Mouse (Mus musculus) limb, embryonic 12.5 days (tissue): Measurements from ENCODE around the gene Elmo1. TPM values are rescaled to one million over a fixed set of nuclear protein-coding genes. Genes with fewer than 3 reads are reported as not detected.
A peak's percentile ranks its signal among the peaks of the same experiment; 100 is the strongest.

Source experiments
- ATAC-seq: fragments of 200-750 bp; cut with Nextera tagmentation; 2 replicates; pipeline ENCODE4 v1.8.0; 2017; ENCODE audit warnings: low read depth, moderate TSS enrichment; ENCODE audit not compliant: insufficient number of reproducible peaks, insufficient read depth, low FRiP score, low TSS enrichment
- H3K27ac ChIP-seq: fragments of 300-500 bp; sonication (generic); 2 replicates; pipeline ENCODE4 v1.5.1; 2016; ENCODE audit warnings: mild to moderate bottlenecking, moderate library complexity
- H3K27me3 ChIP-seq: fragments of 300-500 bp; sonication (generic); 2 replicates; pipeline ENCODE4 v1.6.1; 2016; ENCODE audit warnings: mild to moderate bottlenecking, moderate library complexity
- H3K36me3 ChIP-seq: fragments of 300-500 bp; sonication (generic); 2 replicates; pipeline ENCODE4 v1.6.1; 2016; ENCODE audit warnings: mild to moderate bottlenecking, moderate library complexity
- H3K4me1 ChIP-seq: fragments of 300-500 bp; sonication (generic); replicated peaks from 2 replicates; pipeline ENCODE4 v1.6.1; 2016
- H3K4me2 ChIP-seq: fragments of 300-500 bp; sonication (generic); 2 replicates; pipeline ENCODE4 v1.6.1; 2016; ENCODE audit warnings: mild to moderate bottlenecking, moderate library complexity
- H3K4me3 ChIP-seq: fragments of 300-500 bp; sonication (generic); replicated peaks from 2 replicates; pipeline ENCODE4 v1.5.1; 2016; ENCODE audit warnings: mild to moderate bottlenecking
- H3K9ac ChIP-seq: fragments of 300-500 bp; sonication (generic); replicated peaks from 2 replicates; pipeline ENCODE4 v1.6.1; 2016; ENCODE audit warnings: mild to moderate bottlenecking, moderate library complexity
- H3K9me3 ChIP-seq: fragments of 300-500 bp; sonication (generic); 2 replicates; pipeline ENCODE4 v1.6.1; 2016; ENCODE audit warnings: mild to moderate bottlenecking, moderate library complexity
- WGBS: fragments of 180-500 bp; shearing (Covaris S2); methylation state at CpG from one replicate; pipeline ENCODE4 v1.1.7; 2016; 5-methylcytosine and 5-hydroxymethylcytosine counted together
- polyA plus RNA-seq: library from polyadenylated mRNA; unstranded; fragments of >200 nt; fragmentation: Nextera tagmentation; extraction: Ambion mirVana; gene quantifications from 2 replicates; pipeline ENCODE4 v1.2.1, GENCODE M21; 2016

Gene Elmo1
- polyA plus RNA-seq, 1 experiment from 2014 or later: 8.3 TPM

DNA sequence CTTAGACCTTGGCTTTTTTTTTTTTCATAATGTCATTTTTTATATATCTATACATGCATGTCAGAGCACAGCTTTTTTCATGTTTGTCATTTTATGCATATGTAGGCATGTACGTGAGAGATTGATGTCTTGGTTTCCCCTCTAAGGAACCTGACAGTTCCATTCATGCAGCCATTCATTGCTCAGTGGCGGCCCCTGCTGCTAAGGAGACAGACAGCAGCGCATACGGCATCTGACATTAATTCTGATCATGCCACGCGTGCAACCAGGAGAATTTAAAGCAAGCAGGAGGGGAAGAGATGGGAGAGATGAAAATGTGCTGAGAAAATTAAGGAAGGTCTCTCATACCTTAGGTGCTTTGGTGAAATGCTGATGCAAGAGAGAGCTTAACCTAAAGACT lies 381.3 kb downstream of the Elmo1 start:
- Histone ChIP-seq H3K4me3 (no peak overlapping the region), H3K9me3 (no peaks in the 10 kb centered on the region), H3K4me2 (0 out of 2 replicates have a peak overlapping the region, but pooled peaks have one; percentile 10), H3K27ac (no peak overlapping the region), H3K27me3 (0 out of 2 replicates have a peak, but pooled peaks cover 8% of the 10 kb centered on the region), H3K36me3 (no peaks in the 10 kb centered on the region), H3K9ac (no peak overlapping the region), H3K4me1 (no peaks in the 10 kb centered on the region)
- 9% methylated on average over 6 of the region's 6 CpGs for WGBS
- no peak for ATAC-seq

DNA sequence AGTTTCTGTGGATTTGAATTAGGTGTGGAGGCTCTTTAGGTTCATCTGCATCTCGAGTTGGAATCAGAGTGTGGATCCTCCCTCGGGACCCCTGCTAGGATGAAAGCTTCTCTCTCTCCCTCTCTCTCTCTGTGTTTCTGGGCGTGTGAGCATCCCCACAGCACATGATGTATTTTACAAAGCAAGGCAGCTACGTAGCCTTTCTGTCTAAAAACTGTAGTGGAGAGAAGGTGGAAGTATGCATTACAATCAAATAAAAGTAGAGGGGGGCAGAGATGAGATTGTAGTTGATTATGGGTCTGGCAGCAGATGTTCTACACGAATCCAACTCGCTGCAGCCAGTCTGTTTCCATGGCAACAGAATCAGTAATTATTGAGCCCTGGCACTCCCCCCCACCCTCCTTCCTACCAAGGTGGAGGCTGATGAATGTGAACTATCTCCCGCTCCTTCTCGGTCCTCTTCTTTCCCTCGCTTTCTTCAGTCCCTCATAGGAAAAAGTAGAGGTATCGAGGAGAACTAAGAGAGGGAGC lies 382.0 kb downstream of the Elmo1 start:
- no peak overlapping the region for H3K27ac ChIP-seq
- no peak overlapping the region for H3K9ac ChIP-seq
- 0 out of 2 replicates have a peak overlapping the region, but pooled peaks have one; percentile 10 for H3K4me2 ChIP-seq
- H3K9me3 ChIP-seq: no peaks in the 10 kb centered on the region
- no peaks in the 10 kb centered on the region for H3K4me1 ChIP-seq
- no peak overlapping the region for H3K4me3 ChIP-seq
- H3K36me3 ChIP-seq: no peaks in the 10 kb centered on the region
- no peak for ATAC-seq
- 0 out of 2 replicates have a peak, but pooled peaks cover 8% of the 10 kb centered on the region for H3K27me3 ChIP-seq
- 39% methylated on average over 10 of the region's 10 CpGs for WGBS

DNA sequence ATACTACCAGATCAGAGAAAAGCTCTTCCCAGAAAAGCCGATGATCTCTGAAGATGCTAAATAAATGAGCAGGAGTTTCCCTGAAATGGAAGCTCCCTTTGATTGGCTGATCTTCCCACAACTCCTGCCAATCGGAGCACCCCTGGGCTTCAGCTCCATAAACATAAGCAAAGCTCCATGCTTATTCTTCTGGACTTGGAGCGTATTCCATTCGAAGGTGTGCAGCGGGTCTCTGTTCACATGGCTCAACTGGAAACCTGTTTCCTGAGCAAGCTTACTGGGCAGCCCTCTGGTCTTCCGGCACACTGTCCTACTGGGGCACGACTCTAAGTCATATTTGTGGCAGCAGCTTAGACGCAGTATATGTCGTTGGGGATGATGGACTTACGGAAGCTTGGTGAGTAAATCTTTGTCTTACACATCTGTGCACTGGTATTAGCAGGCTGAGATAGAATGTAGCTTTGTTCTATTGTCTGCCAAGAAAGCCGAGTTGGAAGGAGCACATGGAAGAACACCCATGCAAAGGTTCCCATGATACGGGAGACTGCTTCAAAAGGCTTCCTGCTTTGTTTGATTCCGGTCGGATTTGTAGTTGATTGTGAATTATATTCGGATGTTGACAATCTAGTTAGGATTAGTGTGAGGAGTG lies 382.6 kb downstream of the Elmo1 start:
- H3K4me2 ChIP-seq: no peak overlapping the region
- no peaks in the 10 kb centered on the region for H3K9me3 ChIP-seq
- no peaks in the 10 kb centered on the region for H3K4me1 ChIP-seq
- H3K27me3 ChIP-seq: 0 out of 2 replicates have a peak, but pooled peaks cover 8% of the 10 kb centered on the region
- no peak overlapping the region for H3K27ac ChIP-seq
- H3K9ac ChIP-seq: no peak overlapping the region
- no peaks in the 10 kb centered on the region for H3K36me3 ChIP-seq
- no peak for ATAC-seq
- no peak overlapping the region for H3K4me3 ChIP-seq
- 82% methylated on average over 15 of the region's 15 CpGs for WGBS

DNA sequence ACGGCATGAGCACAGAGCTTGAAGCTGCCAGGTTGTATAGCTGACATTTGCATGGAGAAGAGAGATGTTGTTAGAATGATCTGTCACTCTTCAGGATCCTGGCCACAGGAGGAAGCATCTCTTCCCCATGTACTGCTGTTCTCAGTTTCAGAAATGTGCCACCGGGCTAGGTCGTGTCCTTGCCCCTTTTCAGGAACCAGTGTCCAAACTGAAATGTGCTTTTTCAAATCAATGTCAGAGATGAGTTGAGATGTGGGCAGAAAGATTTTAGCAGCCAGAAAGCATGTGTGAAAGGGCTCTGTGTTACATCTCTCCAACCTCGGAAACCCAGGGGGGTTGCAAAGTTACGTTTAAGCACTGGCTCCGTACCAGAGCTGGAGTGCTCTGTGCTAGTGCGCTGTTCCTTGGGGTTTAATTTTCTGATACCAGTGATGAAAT lies 383.3 kb downstream of the Elmo1 start:
- ATAC-seq: no peak
- H3K27me3 ChIP-seq: 0 out of 2 replicates have a peak, but pooled peaks cover 8% of the 10 kb centered on the region
- WGBS: 75% methylated on average over 7 of the region's 7 CpGs
- no peak overlapping the region for H3K27ac ChIP-seq
- H3K9ac ChIP-seq: no peak overlapping the region
- no peaks in the 10 kb centered on the region for H3K36me3 ChIP-seq
- no peaks in the 10 kb centered on the region for H3K4me1 ChIP-seq
- no peak overlapping the region for H3K4me3 ChIP-seq
- H3K4me2 ChIP-seq: no peak overlapping the region
- no peaks in the 10 kb centered on the region for H3K9me3 ChIP-seq

DNA sequence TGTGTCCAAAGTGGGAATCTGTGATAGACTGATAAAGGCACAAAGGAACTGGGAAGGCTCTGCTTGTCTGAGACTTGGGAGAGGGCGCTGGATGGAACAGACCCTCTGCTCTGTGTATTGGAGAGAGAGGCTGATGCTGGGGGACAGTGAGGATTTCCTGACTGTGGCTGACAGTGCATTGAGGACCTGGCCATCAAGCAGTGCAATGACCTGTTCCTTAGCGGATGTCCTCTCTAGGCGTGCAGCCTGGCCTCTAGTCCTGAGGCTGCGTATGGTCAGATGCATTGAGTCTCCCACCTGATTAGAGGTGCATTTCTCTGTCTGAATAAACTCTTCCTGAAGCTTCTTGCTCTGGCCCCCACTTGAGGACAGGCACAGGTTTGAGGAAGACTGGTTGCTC lies 384.2 kb downstream of the Elmo1 start:
- ATAC-seq: no peak
- no peak overlapping the region for H3K9ac ChIP-seq
- H3K27me3 ChIP-seq: 0 out of 2 replicates have a peak, but pooled peaks cover 8% of the 10 kb centered on the region
- no peaks in the 10 kb centered on the region for H3K36me3 ChIP-seq
- H3K4me1 ChIP-seq: no peaks in the 10 kb centered on the region
- no peak overlapping the region for H3K4me2 ChIP-seq
- no peak overlapping the region for H3K27ac ChIP-seq
- H3K4me3 ChIP-seq: no peak overlapping the region
- 87% methylated on average over 4 of the region's 4 CpGs for WGBS
- no peaks in the 10 kb centered on the region for H3K9me3 ChIP-seq

DNA sequence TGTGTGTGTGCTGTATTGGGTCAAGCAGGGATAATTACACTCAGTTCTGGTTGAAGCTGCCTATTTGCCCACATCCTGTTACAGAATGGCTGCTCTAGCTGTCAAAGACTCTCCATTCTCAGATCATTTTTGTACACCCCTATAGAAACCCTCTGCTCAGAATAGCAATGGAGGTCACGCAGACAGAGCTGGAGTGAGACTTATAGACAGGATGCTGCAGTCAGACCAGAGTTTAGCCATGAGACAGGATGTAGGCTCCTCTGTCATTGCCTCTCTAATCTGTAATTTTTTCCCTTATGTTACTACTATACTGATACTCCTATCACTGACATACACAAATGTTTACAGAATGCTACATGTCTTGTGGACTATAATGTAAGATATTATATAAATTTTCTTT lies 391.4 kb downstream of the Elmo1 start:
- Histone ChIP-seq H3K9ac (no peak overlapping the region), H3K36me3 (no peaks in the 10 kb centered on the region), H3K27ac (no peak overlapping the region), H3K9me3 (no peaks in the 10 kb centered on the region), H3K27me3 (no peaks in the 10 kb centered on the region), H3K4me2 (no peak overlapping the region), H3K4me1 (no peaks in the 10 kb centered on the region), H3K4me3 (no peak overlapping the region)
- 93% methylated on average over 1 of the region's 1 CpGs for WGBS
- no peak for ATAC-seq

DNA sequence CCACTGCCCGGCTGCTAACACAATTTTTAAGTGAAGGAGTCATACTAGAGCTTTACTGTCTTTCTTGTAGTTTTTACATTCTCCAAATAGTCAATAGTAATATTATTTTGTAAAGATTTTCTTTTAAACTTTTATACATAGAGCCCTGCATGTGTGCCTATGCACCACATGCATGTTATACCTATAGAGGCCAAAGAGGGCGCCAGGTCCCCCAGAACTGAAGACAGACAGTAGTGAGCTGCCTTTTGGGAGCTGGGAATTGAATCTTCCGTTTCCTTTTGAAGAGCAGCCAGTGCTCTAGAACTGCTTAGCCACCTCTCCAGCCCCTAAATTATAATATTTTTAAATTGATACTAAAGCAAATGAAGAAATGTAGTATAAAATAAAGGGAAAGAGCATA lies 398.7 kb downstream of the Elmo1 start:
- no peak for ATAC-seq
- H3K4me2 ChIP-seq: no peak overlapping the region
- 74% methylated on average over 3 of the region's 3 CpGs for WGBS
- no peaks in the 10 kb centered on the region for H3K9me3 ChIP-seq
- no peak overlapping the region for H3K4me3 ChIP-seq
- no peak overlapping the region for H3K9ac ChIP-seq
- no peaks in the 10 kb centered on the region for H3K36me3 ChIP-seq
- 0 out of 2 replicates have a peak, but pooled peaks cover 6% of the 10 kb centered on the region for H3K4me1 ChIP-seq
- no peak overlapping the region for H3K27ac ChIP-seq
- no peaks in the 10 kb centered on the region for H3K27me3 ChIP-seq

DNA sequence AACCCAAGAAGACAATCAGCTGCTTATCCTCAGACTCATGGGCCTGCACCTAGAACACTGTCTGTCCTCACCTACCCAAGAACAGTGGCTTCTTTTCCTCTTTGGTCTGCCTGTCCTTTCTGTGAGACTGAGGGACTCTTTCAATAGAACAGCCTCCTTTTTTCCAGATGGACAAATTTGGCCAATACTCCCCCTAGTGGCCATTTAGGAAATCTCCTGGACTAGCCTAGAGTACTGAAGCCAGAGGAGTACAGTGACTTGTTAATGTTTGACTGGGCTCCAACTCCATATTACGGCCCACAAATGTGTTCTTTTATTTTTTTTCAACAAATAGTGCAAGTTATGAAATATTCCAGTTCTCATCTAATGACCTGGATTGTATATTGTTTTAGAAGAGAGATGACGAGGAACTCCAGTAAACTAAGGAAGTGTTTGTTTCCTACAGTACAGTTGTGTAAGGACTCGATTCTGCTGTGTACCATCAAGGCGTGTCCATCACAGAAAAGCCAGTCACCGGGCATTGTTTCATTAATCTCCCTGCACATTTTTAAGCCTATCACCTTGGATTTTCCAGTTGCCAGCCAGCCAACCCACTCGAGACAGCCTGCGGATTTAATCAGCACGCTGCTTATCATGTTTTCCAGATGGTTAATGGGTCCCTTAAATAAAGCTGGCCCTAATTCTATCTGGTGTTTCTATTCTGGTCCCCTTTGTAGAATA lies 399.5 kb downstream of the Elmo1 start:
- H3K4me3 ChIP-seq: no peak overlapping the region
- H3K36me3 ChIP-seq: no peaks in the 10 kb centered on the region
- 80% methylated on average over 8 of the region's 8 CpGs for WGBS
- H3K4me2 ChIP-seq: no peak overlapping the region
- ATAC-seq: no peak
- no peaks in the 10 kb centered on the region for H3K9me3 ChIP-seq
- H3K4me1 ChIP-seq: 0 out of 2 replicates have a peak, but pooled peaks cover 6% of the 10 kb centered on the region
- no peak overlapping the region for H3K9ac ChIP-seq
- no peak overlapping the region for H3K27ac ChIP-seq
- no peaks in the 10 kb centered on the region for H3K27me3 ChIP-seq

DNA sequence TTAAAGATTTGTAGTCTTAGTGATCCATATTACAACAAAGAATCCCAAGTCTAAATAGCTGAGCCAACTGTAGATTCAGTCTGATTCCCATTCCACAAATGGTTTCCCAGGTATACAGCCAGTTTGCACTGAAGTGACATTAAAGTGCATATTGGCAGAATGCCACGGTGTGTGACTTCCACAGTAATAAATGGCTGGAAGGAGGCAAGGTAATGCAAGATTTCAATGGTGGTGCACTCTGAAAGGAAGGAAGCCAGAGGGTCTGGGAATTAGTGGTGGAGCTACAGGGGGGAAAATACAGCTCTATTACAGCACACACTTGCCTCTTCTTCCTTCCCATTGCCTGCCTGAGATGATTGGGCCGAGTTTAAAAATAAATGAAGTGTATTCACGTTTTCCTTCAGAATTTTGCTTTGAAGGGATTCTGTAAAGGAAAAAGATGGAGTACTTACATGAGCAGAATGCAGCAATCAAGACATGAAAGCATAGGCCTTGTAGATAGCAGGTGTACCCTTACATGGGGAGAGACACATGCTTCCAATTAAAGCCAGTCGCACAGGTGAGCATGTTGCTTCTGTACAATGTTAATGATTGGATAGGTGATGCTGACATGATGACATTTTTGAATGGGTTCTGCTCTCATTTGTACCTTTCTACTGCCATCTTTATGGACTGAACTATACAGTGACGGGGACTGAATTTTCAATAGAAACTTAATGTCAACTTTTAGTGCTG lies 400.6 kb downstream of the Elmo1 start:
- Histone ChIP-seq H3K27me3 (no peaks in the 10 kb centered on the region), H3K9me3 (no peaks in the 10 kb centered on the region), H3K27ac (no peak overlapping the region), H3K4me1 (0 out of 2 replicates have a peak, but pooled peaks cover 6% of the 10 kb centered on the region), H3K4me2 (no peak overlapping the region), H3K4me3 (no peak overlapping the region), H3K9ac (no peak overlapping the region), H3K36me3 (no peaks in the 10 kb centered on the region)
- no peak for ATAC-seq
- 73% methylated on average over 5 of the region's 5 CpGs for WGBS

DNA sequence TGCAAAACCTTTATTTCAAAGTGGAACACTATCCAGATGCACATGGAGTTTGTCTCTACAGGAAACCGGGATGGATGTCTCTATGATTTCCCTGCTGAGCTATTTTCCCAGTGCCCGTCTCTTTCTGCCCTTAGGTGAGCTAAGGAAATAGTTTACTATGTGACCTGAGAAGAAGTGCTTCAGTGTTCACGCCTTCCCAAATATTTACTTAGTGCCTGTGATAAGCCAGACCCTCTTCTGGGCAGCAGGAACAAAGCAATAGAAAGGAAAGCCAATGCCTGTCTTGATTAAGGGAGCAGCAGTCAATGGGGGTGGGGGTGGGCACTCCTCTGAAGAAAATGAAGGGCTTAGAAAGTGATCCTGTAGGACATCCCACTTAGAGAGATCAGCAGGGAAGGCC lies 401.3 kb downstream of the Elmo1 start:
- Histone ChIP-seq H3K4me3 (no peak overlapping the region), H3K27ac (no peak overlapping the region), H3K27me3 (no peaks in the 10 kb centered on the region), H3K9ac (no peak overlapping the region), H3K36me3 (no peaks in the 10 kb centered on the region), H3K4me1 (0 out of 2 replicates have a peak, but pooled peaks cover 6% of the 10 kb centered on the region), H3K9me3 (no peaks in the 10 kb centered on the region), H3K4me2 (no peak overlapping the region)
- ATAC-seq: no peak
- 56% methylated on average over 3 of the region's 3 CpGs for WGBS
